Mouse (Mus musculus): ENCODE results near the gene Olfr107. TPM values are rescaled to one million over a fixed set of nuclear protein-coding genes. Genes with fewer than 3 reads are reported as not detected.

The Olfr107 gene
- not detected in 2 replicates for total RNA-seq (2015)
- total RNA-seq (2017), result not detected in 2 replicates

DNA sequence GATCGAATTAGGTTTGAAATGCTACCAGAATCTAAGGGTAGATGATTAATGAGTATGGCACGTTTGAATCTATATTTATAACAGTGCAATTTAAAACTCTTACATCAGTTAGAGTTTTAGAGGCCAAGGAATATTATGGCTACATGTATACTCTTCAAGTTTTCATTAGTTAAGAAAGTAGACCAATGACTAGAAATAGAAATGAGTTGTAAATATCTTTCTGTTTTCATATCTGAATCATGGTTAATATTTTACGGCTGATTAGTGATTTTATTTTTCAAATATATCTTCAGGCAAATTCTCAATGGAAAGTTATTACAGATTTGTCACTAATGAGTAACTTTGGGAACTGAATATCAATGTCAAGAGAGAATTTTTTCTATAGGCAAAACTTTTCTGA, at the start of gene Olfr107:
Gene Olfr107 (plus strand): TSS at position 301 of the 400 bp plus-strand sequence.
- ATAC-seq (ENCODE audit: poor library complexity, severe bottlenecking), result no peak

DNA sequence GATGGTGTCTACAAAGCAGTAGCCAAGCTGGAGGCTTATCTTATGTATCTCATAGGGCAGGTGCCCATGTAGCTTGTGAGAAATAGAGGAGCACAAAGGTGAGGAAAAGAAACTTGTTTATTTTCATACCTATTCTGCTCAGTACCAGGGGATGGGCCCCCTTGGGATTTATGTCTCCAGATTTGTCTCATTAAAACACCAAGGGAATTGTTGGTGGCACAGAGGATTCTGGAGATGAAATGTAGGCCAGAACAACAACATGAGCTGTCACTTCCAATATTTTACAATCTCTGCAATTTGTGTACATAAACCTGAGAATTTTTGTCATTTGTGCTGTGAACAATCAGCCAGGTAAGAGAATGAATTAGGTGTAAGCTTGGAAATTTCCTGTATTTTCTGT, 39.7 kb upstream of the Olfr107 start, which contains the start of gene Olfr104-ps:
Gene Olfr104-ps (plus strand): TSS at position 301 of the 400 bp plus-strand sequence.
- ATAC-seq (ENCODE audit: poor library complexity, severe bottlenecking), result no peak

DNA sequence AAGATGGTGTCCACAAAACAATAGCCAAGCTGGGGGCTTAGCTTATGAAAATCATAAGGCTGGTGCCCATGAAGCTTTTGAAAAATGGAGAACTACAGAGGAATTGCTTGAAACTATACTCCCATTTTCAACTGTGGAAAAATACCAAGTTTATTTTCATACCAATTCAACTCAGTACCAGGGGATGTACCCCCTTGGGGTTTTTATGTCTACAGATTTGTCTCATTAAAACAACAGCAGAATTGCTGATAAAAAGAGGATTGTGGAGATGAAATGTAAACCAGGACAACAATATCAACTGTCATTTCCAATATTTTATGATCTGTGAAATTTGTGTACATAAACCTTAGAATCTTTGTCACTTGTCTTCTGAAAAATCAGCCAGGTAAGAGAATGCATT, 20.3 kb upstream of the Olfr107 start, which contains the start of gene Olfr105-ps:
Gene Olfr105-ps (plus strand): TSS at position 301 of the 400 bp plus-strand sequence.
- no peak for ATAC-seq (ENCODE audit: poor library complexity, severe bottlenecking)

DNA sequence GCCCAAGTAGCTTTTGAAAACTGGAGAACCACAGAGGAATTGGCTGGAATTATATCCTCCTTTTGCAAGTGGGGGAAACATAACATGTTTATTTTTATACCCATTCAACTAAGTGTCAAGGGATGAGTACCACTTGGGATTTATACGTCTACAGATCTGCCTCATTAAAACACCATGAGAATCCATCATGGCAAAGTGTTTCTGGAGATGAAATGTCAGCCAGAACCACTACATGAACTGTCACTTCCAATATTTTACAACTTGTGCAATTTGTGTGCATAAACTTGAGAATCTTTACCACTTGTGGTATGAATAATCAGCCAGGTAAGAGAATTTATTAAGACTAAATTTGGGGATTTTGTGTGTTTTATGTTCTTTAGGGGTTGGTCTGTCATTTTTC, 8.9 kb upstream of the Olfr107 start, which contains the start of gene Olfr106-ps:
Gene Olfr106-ps (plus strand): TSS at position 301 of the 400 bp plus-strand sequence.
- ATAC-seq (ENCODE audit: poor library complexity, severe bottlenecking), result no peak

DNA sequence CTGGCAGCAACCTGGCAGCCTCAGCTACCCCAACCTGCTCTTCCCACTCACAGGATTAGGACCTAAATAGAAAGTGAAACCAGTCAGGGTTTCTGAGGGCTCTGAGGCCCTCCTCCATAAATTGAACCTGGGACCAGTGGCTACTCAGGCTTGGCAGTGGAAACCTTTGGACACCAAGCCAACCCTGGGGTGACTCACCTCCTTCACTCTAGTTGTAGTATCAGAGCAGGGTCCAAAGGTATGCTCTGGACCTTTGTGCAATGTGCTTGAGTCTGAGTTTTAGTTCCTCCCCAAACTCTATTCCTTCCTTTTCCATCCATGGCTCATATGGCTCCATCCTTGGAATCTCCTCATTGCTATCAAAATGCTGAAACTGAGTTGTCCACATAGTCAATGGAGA, 14.4 kb downstream of the Olfr107 start:
- ATAC-seq (ENCODE audit: poor library complexity, severe bottlenecking), result no peak

DNA sequence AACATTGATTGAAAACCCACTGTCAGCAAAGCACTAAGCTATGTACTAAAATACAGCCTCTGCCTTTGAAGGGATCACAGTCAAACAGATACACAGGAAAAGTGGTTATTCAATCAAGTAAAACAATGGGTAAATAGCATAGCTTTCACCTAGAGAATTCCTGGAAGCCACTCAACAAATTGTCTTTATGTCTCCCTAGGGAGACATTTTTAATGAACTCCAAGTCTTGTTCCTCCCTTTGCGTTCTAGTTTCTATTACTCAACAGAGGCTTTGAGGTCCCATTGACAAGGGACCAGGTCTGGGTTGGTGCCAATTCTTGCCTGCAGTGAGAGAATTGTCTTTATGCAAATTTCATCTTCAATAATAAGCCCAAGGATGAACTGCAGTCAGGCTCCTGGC, 46.2 kb downstream of the Olfr107 start, which contains the start of gene Olfr108:
Gene Olfr108 (plus strand): TSS at position 301 of the 400 bp plus-strand sequence.
- ATAC-seq (ENCODE audit: poor library complexity, severe bottlenecking), result no peak

Other genes starting within 250 kb of the Olfr107 start
- gene Olfr93, start 237.7 kb upstream of the Olfr107 start, total RNA-seq (2015), result not detected in 2 replicates
- not detected in 2 replicates for gene Olfr93, start 237.7 kb upstream of the Olfr107 start, total RNA-seq (2017)
- not detected in 2 replicates for gene Ubd, start 205.3 kb upstream of the Olfr107 start, total RNA-seq (2015)
- gene Ubd, start 205.3 kb upstream of the Olfr107 start, total RNA-seq (2017), result 0.40 TPM in 1 of 2 replicates, not detected in the other
- not detected in 2 replicates for gene Olfr94, start 198.2 kb upstream of the Olfr107 start, total RNA-seq (2015)
- gene Olfr94, start 198.2 kb upstream of the Olfr107 start, total RNA-seq (2017), result not detected in 2 replicates
- gene Olfr95, start 186.1 kb upstream of the Olfr107 start, total RNA-seq (2015), result not detected in 2 replicates
- gene Olfr95, start 186.1 kb upstream of the Olfr107 start, total RNA-seq (2017), result 0.04 TPM in 1 of 2 replicates, not detected in the other
- gene Olfr96, start 179.1 kb upstream of the Olfr107 start, total RNA-seq (2015), result not detected in 2 replicates
- not detected in 2 replicates for gene Olfr96, start 179.1 kb upstream of the Olfr107 start, total RNA-seq (2017)
- not detected in 2 replicates for gene Olfr97, start 161.9 kb upstream of the Olfr107 start, total RNA-seq (2015)
- gene Olfr97, start 161.9 kb upstream of the Olfr107 start, total RNA-seq (2017), result not detected in 2 replicates
- not detected in 2 replicates for gene Olfr98, start 135.5 kb upstream of the Olfr107 start, total RNA-seq (2015)
- not detected in 2 replicates for gene Olfr98, start 135.5 kb upstream of the Olfr107 start, total RNA-seq (2017)
- 17.4 and 20.9 TPM in 2 replicates for gene H2-M3, start 129.0 kb upstream of the Olfr107 start, total RNA-seq (2015)
- 42.3 and 45.1 TPM in 2 replicates for gene H2-M3, start 129.0 kb upstream of the Olfr107 start, total RNA-seq (2017)
- gene Olfr99, start 115.8 kb upstream of the Olfr107 start, total RNA-seq (2015), result not detected in 2 replicates
- not detected in 2 replicates for gene Olfr99, start 115.8 kb upstream of the Olfr107 start, total RNA-seq (2017)
- not detected in 2 replicates for gene Olfr101, start 94.9 kb upstream of the Olfr107 start, total RNA-seq (2015)
- not detected in 2 replicates for gene Olfr101, start 94.9 kb upstream of the Olfr107 start, total RNA-seq (2017)
- gene Olfr102, start 82.2 kb upstream of the Olfr107 start, total RNA-seq (2015), result not detected in 2 replicates
- gene Olfr102, start 82.2 kb upstream of the Olfr107 start, total RNA-seq (2017), result not detected in 2 replicates
- gene Olfr103, start 59.5 kb upstream of the Olfr107 start, total RNA-seq (2015), result not detected in 2 replicates
- gene Olfr103, start 59.5 kb upstream of the Olfr107 start, total RNA-seq (2017), result not detected in 2 replicates
- not detected in 2 replicates for gene Olfr104-ps, start 39.6 kb upstream of the Olfr107 start, total RNA-seq (2015)
- gene Olfr104-ps, start 39.6 kb upstream of the Olfr107 start, total RNA-seq (2017), result not detected in 2 replicates
- gene Olfr105-ps, start 20.2 kb upstream of the Olfr107 start, total RNA-seq (2015), result not detected in 2 replicates
- not detected in 2 replicates for gene Olfr105-ps, start 20.2 kb upstream of the Olfr107 start, total RNA-seq (2017)
- gene Olfr106-ps, start 8.8 kb upstream of the Olfr107 start, total RNA-seq (2015), result not detected in 2 replicates
- gene Olfr106-ps, start 8.8 kb upstream of the Olfr107 start, total RNA-seq (2017), result not detected in 2 replicates
- gene Olfr108, start 46.3 kb downstream of the Olfr107 start, total RNA-seq (2015), result not detected in 2 replicates
- gene Olfr108, start 46.3 kb downstream of the Olfr107 start, total RNA-seq (2017), result not detected in 2 replicates
- gene Olfr109, start 59.7 kb downstream of the Olfr107 start, total RNA-seq (2015), result not detected in 2 replicates
- not detected in 2 replicates for gene Olfr109, start 59.7 kb downstream of the Olfr107 start, total RNA-seq (2017)
- gene H2-M2, start 84.3 kb downstream of the Olfr107 start, total RNA-seq (2015), result 0.62 TPM in 1 of 2 replicates, not detected in the other
- gene H2-M2, start 84.3 kb downstream of the Olfr107 start, total RNA-seq (2017), result not detected in 2 replicates
- not detected in 2 replicates for gene Olfr110, start 93.2 kb downstream of the Olfr107 start, total RNA-seq (2015)
- gene Olfr110, start 93.2 kb downstream of the Olfr107 start, total RNA-seq (2017), result not detected in 2 replicates
- gene Olfr111, start 108.8 kb downstream of the Olfr107 start, total RNA-seq (2015), result not detected in 2 replicates
- not detected in 2 replicates for gene Olfr111, start 108.8 kb downstream of the Olfr107 start, total RNA-seq (2017)
- gene Olfr112, start 170.2 kb downstream of the Olfr107 start, total RNA-seq (2015), result not detected in 2 replicates
- not detected in 2 replicates for gene Olfr112, start 170.2 kb downstream of the Olfr107 start, total RNA-seq (2017)
- gene Olfr113, start 178.4 kb downstream of the Olfr107 start, total RNA-seq (2015), result not detected in 2 replicates
- gene Olfr113, start 178.4 kb downstream of the Olfr107 start, total RNA-seq (2017), result not detected in 2 replicates
- not detected in 2 replicates for gene Olfr114, start 193.5 kb downstream of the Olfr107 start, total RNA-seq (2015)
- not detected in 2 replicates for gene Olfr114, start 193.5 kb downstream of the Olfr107 start, total RNA-seq (2017)
- not detected in 2 replicates for gene Olfr115, start 227.9 kb downstream of the Olfr107 start, total RNA-seq (2015)
- gene Olfr115, start 227.9 kb downstream of the Olfr107 start, total RNA-seq (2017), result not detected in 2 replicates
- not detected in 2 replicates for gene Olfr116, start 228.0 kb downstream of the Olfr107 start, total RNA-seq (2015)
- not detected in 2 replicates for gene Olfr116, start 228.0 kb downstream of the Olfr107 start, total RNA-seq (2017)

Measured in megakaryocyte, adult 5-6 weeks (primary cell).